Mouse (Mus musculus) Patski (cell line): ENCODE data around the gene Usp49. TPM values are rescaled to one million over a fixed set of nuclear protein-coding genes. Genes with fewer than 3 reads are reported as not detected.

Source experiments
- ATAC-seq: fragments of 100-300 bp; one replicate; pipeline ENCODE4 v1.8.0; 2021
- CTCF ChIA-PET: fragments of 350-600 bp; sonication (Branson Sonifier 250); formaldehyde crosslinking; loops from one replicate; lab custom pipeline; 2022; ENCODE audit warnings: inconsistent platforms; lab: Charles Lee
- POLR2A ChIA-PET: fragments of 350-600 bp; sonication (Branson Sonifier 250); formaldehyde crosslinking; loops from one replicate; lab custom pipeline; 2022; ENCODE audit warnings: antibody characterized with exemption, inconsistent platforms; lab: Charles Lee
- DNase-seq: peaks from one replicate; pipeline ENCODE4 v3.0.0-alpha.2; 2011; ENCODE audit warnings: low read depth, low spot score
- H3K27me3 ChIP-seq: fragments of 371-371 bp; one replicate; pipeline ENCODE4 v1.5.1; 2021
- CTCF ChIP-seq: fragments of 100-300 bp; IDR thresholded peaks from one replicate; pipeline ENCODE4 v1.5.1; 2021
- in situ Hi-C: fragments of 300-500 bp; cut with MboI; formaldehyde crosslinking; loops from 3 replicates; pipeline ENCODE4 v1.11.1; 2018; ENCODE audit warnings: low pct_unique_long_range_greater_than_20kb, mixed read lengths
- polyA plus RNA-seq: library from polyadenylated mRNA; unstranded; gene quantifications from one replicate; pipeline ENCODE4 v1.2.3, GENCODE M21; 2021

Gene Usp49
- polyA plus RNA-seq, 1 experiment from 2014 or later = 10.0 TPM

DNA sequence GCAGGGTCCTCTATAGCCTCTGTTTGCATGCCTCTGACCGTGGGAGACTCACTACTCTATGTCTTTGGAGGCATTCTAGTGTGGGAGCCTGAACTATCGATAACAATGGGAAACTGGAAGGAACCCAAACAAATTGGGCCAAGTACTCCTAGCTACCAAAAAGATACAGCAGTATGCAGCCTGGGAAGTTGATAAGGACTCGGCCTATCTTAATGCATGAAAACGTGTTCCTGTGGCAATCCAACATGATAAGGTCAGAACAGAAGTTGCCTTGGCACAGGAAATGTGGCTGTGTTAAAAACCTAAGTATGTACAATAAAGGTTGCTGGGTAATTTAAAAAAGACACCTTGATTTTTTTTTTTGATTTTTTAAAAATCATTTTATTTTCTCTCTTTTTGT lies 90.7 kb downstream of the Usp49 start:
- ChIA-PET CTCF (no interaction called here), POLR2A (no interaction called here)
- no peak for ATAC-seq
- in situ Hi-C loops = no loop called here
- no peak for DNase-seq
- peaks cover 21% of the 10 kb centered on the region for H3K27me3 ChIP-seq
- TF ChIP-seq CTCF = no peak

DNA sequence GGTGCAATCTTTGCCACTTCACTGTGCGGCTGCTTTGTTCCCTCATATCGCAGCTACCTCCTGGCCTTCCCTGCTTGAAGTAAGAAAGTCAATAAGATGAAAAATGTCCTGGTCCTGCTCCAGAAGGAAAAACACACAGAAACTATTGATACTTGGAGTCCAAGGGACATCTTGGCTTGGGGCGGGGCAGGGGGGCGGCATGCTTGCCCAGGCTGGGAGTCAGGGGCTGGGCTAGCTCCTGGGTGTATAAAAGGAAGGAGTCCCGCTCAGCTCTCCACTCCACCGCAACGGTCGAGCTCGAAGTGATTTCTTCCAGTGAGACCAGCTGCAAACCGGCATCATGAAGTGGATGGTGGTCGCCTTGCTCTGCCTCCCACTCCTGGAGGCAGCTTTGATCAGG lies 96.1 kb downstream of the Usp49 start, which contains the start of gene Pgc:
TSS of gene Pgc (plus strand) at position 277 of the 400 bp plus-strand sequence.
- peaks cover 16% of the 10 kb centered on the region for H3K27me3 ChIP-seq
- in situ Hi-C loops = no loop called here
- DNase-seq = no peak
- no peak for ATAC-seq
- POLR2A ChIA-PET = no interaction called here
- CTCF ChIA-PET = interaction anchor here (1.0 kb wide), 1 partner anchor 10 kb away, joined by 3 read pairs; the partner anchor contains the start of gene Tfeb
- TF ChIP-seq CTCF = no peak

DNA sequence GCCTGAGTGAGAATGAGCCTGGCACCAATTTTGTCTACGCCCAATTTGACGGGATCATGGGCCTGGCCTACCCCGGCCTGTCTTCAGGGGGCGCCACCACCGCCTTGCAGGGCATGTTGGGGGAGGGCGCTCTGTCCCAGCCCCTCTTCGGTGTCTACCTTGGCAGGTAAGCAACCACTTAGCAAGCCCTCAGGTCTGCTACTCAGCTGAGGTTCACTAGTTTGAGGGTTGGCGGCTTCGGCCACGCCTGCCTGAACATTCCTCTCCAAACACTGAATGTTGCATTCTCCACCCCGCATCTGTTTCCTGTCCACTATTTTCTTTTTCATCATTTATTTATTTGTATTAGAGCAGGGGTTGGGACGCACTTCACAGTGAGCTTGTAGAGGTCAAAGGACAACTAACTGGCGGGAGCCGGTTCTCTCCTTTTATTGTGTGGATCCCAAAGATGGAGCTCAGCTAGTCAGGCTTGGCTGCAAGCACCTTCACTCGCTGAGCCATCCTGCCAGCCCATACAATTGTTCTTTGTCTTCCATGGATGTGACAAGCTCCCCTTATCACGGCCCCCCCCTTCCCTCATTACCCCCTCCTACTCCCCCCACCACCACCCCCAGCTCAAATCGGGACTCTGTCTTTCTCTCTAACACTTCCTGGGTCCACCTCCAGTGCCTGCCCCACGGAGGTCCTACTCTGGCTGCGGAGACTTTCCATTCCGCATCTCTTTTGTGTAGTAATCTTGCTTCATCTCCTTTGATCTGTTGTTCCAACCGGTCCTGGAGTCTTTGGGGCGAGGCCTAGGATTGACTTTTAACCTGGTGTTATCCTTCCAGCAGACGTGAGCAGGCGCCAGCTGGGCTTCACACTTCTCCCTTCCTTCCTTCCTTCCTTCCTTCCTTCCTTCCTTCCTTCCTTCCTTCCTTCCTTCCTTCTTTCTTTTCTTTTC lies 100.4 kb downstream of the Usp49 start:
- H3K27me3 ChIP-seq = peaks cover 10% of the 10 kb centered on the region
- no peak for DNase-seq
- ChIA-PET POLR2A (no interaction called here), CTCF (no interaction called here)
- ATAC-seq = no peak
- in situ Hi-C loops = loop anchor here (5.0 kb wide), 1 partner anchor 34 kb away; no protein-coding TSS in a partner anchor
- no peak for TF ChIP-seq CTCF

DNA sequence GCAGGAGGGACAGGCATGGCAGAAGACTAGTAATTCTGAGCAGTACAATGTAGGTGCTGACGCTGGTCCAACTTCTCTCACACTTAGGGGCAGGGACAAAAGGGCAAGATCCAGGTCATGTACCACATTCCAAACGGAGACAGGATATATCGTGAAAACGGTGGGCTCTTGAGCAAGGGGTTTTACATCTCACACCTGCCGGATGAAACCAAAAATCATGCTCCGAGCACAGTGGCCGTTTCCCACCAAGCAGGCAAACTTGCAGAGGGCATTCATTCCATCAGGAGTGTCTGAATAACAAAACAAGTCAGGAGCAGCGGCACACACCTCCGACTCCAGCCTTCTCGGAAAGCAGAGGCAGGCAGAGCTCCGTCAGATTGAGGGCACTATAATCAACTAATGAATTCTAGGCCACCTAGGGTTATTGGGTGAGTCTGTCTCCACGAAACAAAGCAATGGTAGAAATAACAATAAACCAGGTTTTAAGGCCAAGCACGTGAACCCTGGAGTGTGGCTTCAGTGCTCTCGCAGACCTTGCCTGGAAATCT lies 105.1 kb downstream of the Usp49 start:
- CTCF ChIA-PET = no interaction called here
- POLR2A ChIA-PET = interaction anchor here (0.6 to 6.6 kb wide), 2 partner anchors 23 to 1615 kb away, joined by 3 to 91 read pairs; no protein-coding TSS in a partner anchor
- in situ Hi-C loops = no loop called here
- H3K27me3 ChIP-seq = no peaks in the 10 kb centered on the region
- DNase-seq (no peak), ATAC-seq (no peak)
- TF ChIP-seq CTCF = no peak

Other genes with a start within 250 kb of the Usp49 start
- gene Guca1b, start 245.3 kb upstream of the Usp49 start, polyA plus RNA-seq = 0.37 TPM
- gene Guca1a, start 230.1 kb upstream of the Usp49 start, polyA plus RNA-seq = 0.13 TPM
- 20.0 TPM for gene AI661453, start 194.1 kb upstream of the Usp49 start, polyA plus RNA-seq
- 1.5 TPM for gene 1700001C19Rik, start 193.3 kb upstream of the Usp49 start, polyA plus RNA-seq
- gene Taf8, start 128.4 kb upstream of the Usp49 start, polyA plus RNA-seq = 17.8 TPM
- 99.7 TPM for gene Ccnd3, start 125.6 kb upstream of the Usp49 start, polyA plus RNA-seq
- 18.2 TPM for gene Bysl, start 19.2 kb upstream of the Usp49 start, polyA plus RNA-seq
- gene Med20, start 19.1 kb upstream of the Usp49 start, polyA plus RNA-seq = 36.3 TPM
- 2.4 TPM for gene Gm20517, start 19.1 kb upstream of the Usp49 start, polyA plus RNA-seq
- 167 TPM for gene Tomm6, start 57.7 kb downstream of the Usp49 start, polyA plus RNA-seq
- 8.2 TPM for gene Frs3, start 58.3 kb downstream of the Usp49 start, polyA plus RNA-seq
- 1.0 TPM for gene Gm21981, start 63.8 kb downstream of the Usp49 start, polyA plus RNA-seq
- gene Prickle4, start 64.0 kb downstream of the Usp49 start, polyA plus RNA-seq = 5.5 TPM
- gene Pgc, start 96.2 kb downstream of the Usp49 start, polyA plus RNA-seq = not detected
- 48.3 TPM for gene Tfeb, start 106.3 kb downstream of the Usp49 start, polyA plus RNA-seq
- not detected for gene Mdfi, start 204.0 kb downstream of the Usp49 start, polyA plus RNA-seq